ENCODE assay signal across 9 mouse cellular contexts in the genomic region with DNA sequence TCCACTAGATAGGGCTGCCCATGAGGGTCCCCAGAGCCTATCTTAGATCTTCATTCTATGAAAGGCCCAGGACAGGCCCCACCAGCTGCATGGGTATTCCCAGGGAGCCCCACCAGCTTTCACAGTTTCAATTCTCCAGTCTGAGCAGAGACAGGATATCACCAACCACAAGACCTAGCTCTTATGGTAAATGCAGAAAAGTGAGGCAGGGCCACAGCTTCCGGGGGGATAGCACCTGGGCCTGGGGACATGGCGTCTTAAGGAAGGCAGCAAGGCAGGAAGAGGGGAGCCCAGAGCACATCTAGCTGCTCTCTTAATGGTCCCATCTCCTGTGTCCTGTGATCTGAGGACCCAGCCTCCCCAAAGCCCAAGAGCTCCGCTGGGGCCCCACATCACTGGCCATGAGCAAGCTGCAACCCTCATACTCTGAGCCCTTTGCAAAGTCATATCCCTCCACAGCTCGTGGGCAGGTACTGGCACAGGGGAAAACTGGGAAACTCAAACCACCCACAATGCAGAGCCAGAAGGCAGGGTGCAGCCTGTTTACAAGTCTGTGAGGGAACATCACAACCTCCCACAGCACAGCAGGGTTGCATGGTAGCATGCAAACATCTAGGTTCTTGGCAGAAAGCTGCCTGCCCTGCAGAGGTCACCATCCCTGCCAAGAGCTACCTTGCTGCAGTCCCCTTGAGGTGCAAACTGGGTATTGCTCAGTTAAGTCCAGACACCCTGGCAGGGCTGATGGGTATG. TPM values are rescaled to one million over a fixed set of nuclear protein-coding genes. Genes with fewer than 3 reads are reported as not detected.
A peak's percentile ranks its signal among the peaks of the same experiment; 100 is the strongest.
DNase-seq lines count a peak whose midpoint lies in the region; ATAC-seq and TF ChIP-seq lines count a peak whose summit lies in the region.
"Had no signal": no experiment of that assay in that cellular context is flagged by ENCODE, and none has a peak within 500 bp of the region (broad histone marks: within the 10 kb centered on the region; RNA-seq: fewer than 3 reads in every experiment).

No protein-coding gene starts in this region.

- no peak overlapping the region; the same call in 1 of the 2 replicates for H3K9ac ChIP-seq in lung, postnatal 0 days (replicated peaks; ENCODE audit: low read depth)
- H3K9ac ChIP-seq: lung, embryonic 15.5 days had no signal

- no peak overlapping the region for H3K4me2 ChIP-seq in lung, postnatal 0 days (replicated peaks; ENCODE audit: low read depth, low read length)
- H3K4me2 ChIP-seq: lung, embryonic 15.5 days had no signal

- H3K4me3 ChIP-seq in left cerebral cortex, adult 2 months = no peak overlapping the region
- no peak overlapping the region for H3K4me3 ChIP-seq in lung, postnatal 0 days (ENCODE audit: low read depth, low read length)
- H3K4me3 ChIP-seq: lung, embryonic 15.5 days had no signal

- no peak for TF ChIP-seq EP300 in lung, postnatal 0 days (IDR thresholded peaks at IDR 0.05)

- no peak; the same call in 1 of the 2 replicates for TF ChIP-seq CTCF in left cerebral cortex, adult 2 months (IDR thresholded peaks at IDR 0.05)
- TF ChIP-seq CTCF in lung, postnatal 0 days (IDR thresholded peaks at IDR 0.05) = no peak

- H3K36me3 ChIP-seq in lung, postnatal 0 days (ENCODE audit: insufficient read depth, low read length) = peaks cover 31% of the 10 kb centered on the region

- intact Hi-C loops in left cerebral cortex, adult 2 months (cut with DNase I) = no loop called here
- intact Hi-C loops in left cerebral cortex, postnatal 10 days (cut with DNase I) = no loop called here
- intact Hi-C loops in left cerebral cortex, postnatal 36 days (cut with DNase I) = no loop called here

- ATAC-seq in hematopoietic stem cell, adult 5-6 weeks (replicated peaks in 1 of 2; ENCODE audit: insufficient read depth in 1 of 2, low FRiP score in 2 of 2, low TSS enrichment in 1 of 2, low read depth in 1 of 2, poor library complexity in 2 of 2, severe bottlenecking in 2 of 2) = peak; percentile 30 to 57; a peak in 3 of 4 replicates
- ATAC-seq in lung, postnatal 0 days = no peak

- H3K4me1 ChIP-seq in lung, postnatal 0 days (ENCODE audit: insufficient read depth, low read depth, low read length) = no peaks in the 10 kb centered on the region
- H3K4me1 ChIP-seq: lung, embryonic 15.5 days had no signal

- H3K27me3 ChIP-seq in lung, postnatal 0 days (replicated peaks; ENCODE audit: insufficient read depth, low read length) = no peaks in the 10 kb centered on the region
- H3K27me3 ChIP-seq: lung, embryonic 15.5 days had no signal

- peak overlapping the region; percentile 77 for H3K27ac ChIP-seq in left cerebral cortex, adult 2 months
- no peak overlapping the region for H3K27ac ChIP-seq in lung, postnatal 0 days (ENCODE audit: low read length)
- H3K27ac ChIP-seq: lung, embryonic 15.5 days had no signal

- 86% methylated on average over 4 of the region's 4 CpGs for WGBS in lung, postnatal 0 days

- no peaks in the 10 kb centered on the region for H3K9me3 ChIP-seq in lung, postnatal 0 days (ENCODE audit: low read length)
- H3K9me3 ChIP-seq: lung, embryonic 15.5 days had no signal

- peak; percentile 59 to 66 for DNase-seq in left cerebral cortex, adult 2 months (ENCODE audit: extremely low spot score in 1 of 2, low spot score in 2 of 2)
- no peak for DNase-seq in left cerebral cortex, postnatal 10 days (ENCODE audit: extremely low spot score in 1 of 2, low spot score in 2 of 2)
- peak; percentile 76 to 78 for DNase-seq in left cerebral cortex, postnatal 36 days (ENCODE audit: low spot score in 2 of 2)
- DNase-seq in thymus, adult 18-20 months = peak; percentile 78 to 84
- DNase-seq in MN1 (ENCODE audit: low spot score) (no peak), adipocyte (ENCODE audit: low spot score) (no peak)
- no peak for DNase-seq in lung, postnatal 0 days (ENCODE audit: low spot score)

RNA-seq across cellular contexts. Expression of a gene that starts 15.1 kb away (rescaled TPM):
- 10 to 100 TPM; 38.9 to 43.2 TPM for total RNA-seq in left cerebral cortex, adult 2 months (2021)
- total RNA-seq in left cerebral cortex, postnatal 10 days (2021) = 10 to 100 TPM; 53.7 TPM
- total RNA-seq in hematopoietic stem cell, adult 5-6 weeks (2017) = 29.6 and 37.1 TPM in 2 replicates
- total RNA-seq in left cerebral cortex, postnatal 36 days (2021) = 10 to 100 TPM; 39.3 to 45.1 TPM
- polyA plus RNA-seq in lung, postnatal 0 days (2015; fragmentation: Nextera tagmentation; extraction: Ambion mirVana) = 97.1 and 105 TPM in 2 replicates

RNA-seq across cellular contexts. Expression of a gene that starts 15.8 kb away (rescaled TPM):
- total RNA-seq in left cerebral cortex, adult 2 months (2021) = 10 to 100 TPM; 90.8 to 91.2 TPM
- total RNA-seq in left cerebral cortex, postnatal 10 days (2021) = 100 to 1,000 TPM; 111 to 115 TPM
- total RNA-seq in hematopoietic stem cell, adult 5-6 weeks (2017) = 73.7 and 97.0 TPM in 2 replicates
- 100 to 1,000 TPM in 1 of 2 experiments, 10 to 100 TPM in 1; 92.7 to 105 TPM for total RNA-seq in left cerebral cortex, postnatal 36 days (2021)
- polyA plus RNA-seq in lung, postnatal 0 days (2015; fragmentation: Nextera tagmentation; extraction: Ambion mirVana) = 38.5 and 45.0 TPM in 2 replicates

RNA-seq across cellular contexts. Expression of a gene that starts 16.0 kb away (rescaled TPM):
- 1 to 10 TPM; 2.5 to 3.1 TPM for total RNA-seq in left cerebral cortex, adult 2 months (2021)
- 1 to 10 TPM; 4.4 TPM for total RNA-seq in left cerebral cortex, postnatal 10 days (2021)
- 1.1 and 1.9 TPM in 2 replicates for total RNA-seq in hematopoietic stem cell, adult 5-6 weeks (2017)
- total RNA-seq in left cerebral cortex, postnatal 36 days (2021) = 1 to 10 TPM; 2.3 to 3.1 TPM
- 49.1 and 57.4 TPM in 2 replicates for polyA plus RNA-seq in lung, postnatal 0 days (2015; fragmentation: Nextera tagmentation; extraction: Ambion mirVana)

RNA-seq across cellular contexts. Expression of a gene that starts 18.9 kb away (rescaled TPM):
- 1 to 10 TPM; 1.6 to 2.0 TPM for total RNA-seq in left cerebral cortex, adult 2 months (2021)
- 1 to 10 TPM; 5.1 to 5.7 TPM for total RNA-seq in left cerebral cortex, postnatal 10 days (2021)
- total RNA-seq in hematopoietic stem cell, adult 5-6 weeks (2017) = 24.5 and 29.7 TPM in 2 replicates
- total RNA-seq in left cerebral cortex, postnatal 36 days (2021) = 1 to 10 TPM; 2.2 to 2.7 TPM
- polyA plus RNA-seq in lung, postnatal 0 days (2015; fragmentation: Nextera tagmentation; extraction: Ambion mirVana) = 3.0 and 3.2 TPM in 2 replicates

RNA-seq across cellular contexts. Expression of a gene that starts 35.0 kb away (rescaled TPM):
- total RNA-seq in left cerebral cortex, adult 2 months (2021) = 10 to 100 TPM; 88.7 to 90.6 TPM
- 100 to 1,000 TPM in 1 of 2 experiments, 10 to 100 TPM in 1; 99.7 to 111 TPM for total RNA-seq in left cerebral cortex, postnatal 10 days (2021)
- total RNA-seq in hematopoietic stem cell, adult 5-6 weeks (2017) = not detected in 2 replicates
- total RNA-seq in left cerebral cortex, postnatal 36 days (2021) = 10 to 100 TPM; 75.0 to 97.4 TPM
- polyA plus RNA-seq in lung, postnatal 0 days (2015; fragmentation: Nextera tagmentation; extraction: Ambion mirVana) = 0.36 and 0.37 TPM in 2 replicates

Comparison
In these comparisons a context has a peak if more than half of its experiments do, and no peak if none do; other contexts are left out.
1. DNase-seq: peak in left cerebral cortex, adult 2 months (2 of 2), left cerebral cortex, postnatal 36 days (2 of 2) and thymus, adult 18-20 months (2 of 2); none in left cerebral cortex, postnatal 10 days (0 of 2), MN1 (single experiment), adipocyte (single experiment) and lung, postnatal 0 days (single experiment).